Mouse (Mus musculus) bone marrow macrophage, adult 2 months (primary cell): ENCODE measurements around the gene Lrrc8b.

ENCODE experiments used
- CTCF ChIP-seq: IDR thresholded peaks from 2 replicates; pipeline ENCODE4 v1.5.1; 2012; ENCODE audit warnings: low read depth, mild to moderate bottlenecking, low read length, moderate library complexity
- POLR2A ChIP-seq: IDR thresholded peaks from 2 replicates; pipeline ENCODE4 v1.6.1; 2012; ENCODE audit warnings: mild to moderate bottlenecking, low read depth, low read length, borderline replicate concordance

GRCm38 (mm10) chr5:105428265-105428974, 12.8 kb downstream of the Lrrc8b start:
- no peak for TF ChIP-seq POLR2A
- TF ChIP-seq CTCF: no peak
